21 mouse cellular contexts compared by ENCODE assay signal in the genomic region with DNA sequence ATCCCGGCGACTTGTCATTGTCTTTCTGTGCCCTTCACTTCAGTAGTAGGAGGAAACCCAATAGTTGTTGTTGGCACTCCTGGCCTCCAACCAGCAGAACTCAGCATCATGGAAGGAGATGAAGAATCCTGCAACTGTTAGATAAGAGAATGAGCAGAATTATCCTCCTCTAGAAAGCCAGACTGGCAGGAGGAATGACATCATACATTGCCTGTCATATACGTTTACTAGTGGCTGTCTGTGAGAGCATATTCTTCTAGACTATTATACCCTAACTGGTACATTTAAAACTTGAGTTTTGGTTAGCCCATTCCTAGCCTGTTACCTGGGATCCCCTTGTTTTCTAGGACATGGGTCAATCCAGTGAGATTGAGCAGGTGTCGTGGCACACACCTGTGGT. TPM values are rescaled to one million over a fixed set of nuclear protein-coding genes. Genes with fewer than 3 reads are reported as not detected.
DNase-seq lines count a peak whose midpoint lies in the region; ATAC-seq and TF ChIP-seq lines count a peak whose summit lies in the region.
"Had no signal": no experiment of that assay in that cellular context is flagged by ENCODE, and none has a peak within 500 bp of the region (broad histone marks: within the 10 kb centered on the region; RNA-seq: fewer than 3 reads in every experiment).

No protein-coding gene starts in this region.

- H3K27me3 ChIP-seq in liver, adult 2 months (ENCODE audit: control insufficient read depth, insufficient read depth, low read length): no peaks in the 10 kb centered on the region
- no peaks in the 10 kb centered on the region for H3K27me3 ChIP-seq in liver, embryonic 11.5 days (replicated peaks; ENCODE audit: control insufficient read depth, insufficient read depth, low read length)
- H3K27me3 ChIP-seq in MEL (ENCODE audit: control insufficient read depth in 1 of 2, insufficient read depth in 2 of 2, low read length in 2 of 2): peaks cover 1 to 13% of the 10 kb centered on the region in 2 experiments; a peak in 3 of 4 replicates
- no peaks in the 10 kb centered on the region for H3K27me3 ChIP-seq in liver, postnatal 0 days (ENCODE audit: insufficient read depth, low read length)
- H3K27me3 ChIP-seq in midbrain, embryonic 13.5 days: no peaks in the 10 kb centered on the region
- H3K27me3 ChIP-seq: embryonic facial prominence, embryonic 12.5 days; forebrain, embryonic 12.5 days; heart, embryonic 12.5 days; hindbrain, embryonic 15.5 days had no signal

- TF ChIP-seq CTCF in liver, adult 2 months (IDR thresholded peaks at IDR 0.05; ENCODE audit: low read depth, low read length): no peak
- no peak for TF ChIP-seq CTCF in MEL (IDR thresholded peaks at IDR 0.05 in 2 of 3, conservative IDR thresholded peaks at IDR 0.05 in 1 of 3; ENCODE audit: control insufficient read depth in 1 of 3, insufficient read depth in 1 of 3, low read depth in 2 of 3, low read length in 3 of 3, poor library complexity in 1 of 3, severe bottlenecking in 1 of 3)
- no peak for TF ChIP-seq CTCF in liver, postnatal 0 days (IDR thresholded peaks at IDR 0.05; ENCODE audit: low read depth)

- no peak for TF ChIP-seq RAD21 in MEL (IDR thresholded peaks at IDR 0.05; ENCODE audit: low read depth, low read length)

- ATAC-seq in liver, embryonic 11.5 days (replicated peaks; ENCODE audit: low FRiP score): no peak
- ATAC-seq in erythroblast, adult 5-6 weeks (replicated peaks; ENCODE audit: low FRiP score, poor library complexity, severe bottlenecking): 0 out of 2 replicates have a peak, but pooled peaks have one; percentile 28
- 0 out of 2 replicates have a peak, but pooled peaks have one; percentile 13 for ATAC-seq in liver, postnatal 0 days
- ATAC-seq in midbrain, embryonic 13.5 days: no peak
- ATAC-seq: forebrain, embryonic 16.5 days had no signal

- H3K27ac ChIP-seq in liver, adult 2 months (replicated peaks; ENCODE audit: insufficient read depth, low read depth, low read length): peak overlapping the region; percentile 99
- H3K27ac ChIP-seq in liver, embryonic 11.5 days (ENCODE audit: low read depth, low read length): no peak overlapping the region
- no peak overlapping the region for H3K27ac ChIP-seq in MEL (ENCODE audit: control insufficient read depth, low read depth, low read length)
- H3K27ac ChIP-seq in liver, postnatal 0 days (ENCODE audit: low read depth): no peak overlapping the region
- no peak overlapping the region for H3K27ac ChIP-seq in midbrain, embryonic 13.5 days
- H3K27ac ChIP-seq: embryonic facial prominence, embryonic 12.5 days; forebrain, embryonic 12.5 days; heart, adult 2 months; hindbrain, embryonic 15.5 days had no signal

- no peak for DNase-seq in liver, adult 2 months (ENCODE audit: extremely low read depth, low read depth, low spot score)
- DNase-seq in liver, embryonic 11.5 days (ENCODE audit: low spot score): no peak
- peak; percentile 35 for DNase-seq in MEL (ENCODE audit: low read depth, low spot score)
- DNase-seq in liver, postnatal 0 days: no peak
- no peak for DNase-seq in layer of hippocampus, adult 9-10 months (ENCODE audit: low spot score)
- DNase-seq in layer of hippocampus, postnatal 25 days (ENCODE audit: extremely low spot score in 1 of 2, low spot score in 1 of 2): no peak
- DNase-seq: adrenal gland, adult 8-10 months; adrenal gland, postnatal 36 days; cerebellum, adult 11 months; cerebellum, adult 8-10 months; cerebellum, postnatal 14 days; embryo, embryonic 11 days; gastrocnemius, postnatal 10 days; heart, adult 2 months had no signal

- H3K36me3 ChIP-seq in liver, adult 2 months (ENCODE audit: control insufficient read depth, insufficient read depth, low read length): peaks cover 41% of the 10 kb centered on the region
- no peaks in the 10 kb centered on the region for H3K36me3 ChIP-seq in liver, embryonic 11.5 days (ENCODE audit: control insufficient read depth, insufficient read depth, low read length)
- H3K36me3 ChIP-seq in MEL (ENCODE audit: control insufficient read depth in 1 of 2, insufficient read depth in 2 of 2, low read length in 2 of 2): 0 out of 4 replicates have a peak, but pooled peaks cover 0 to 6% of the 10 kb centered on the region in 2 experiments
- H3K36me3 ChIP-seq in liver, postnatal 0 days (replicated peaks; ENCODE audit: insufficient read depth, low read length): no peaks in the 10 kb centered on the region
- H3K36me3 ChIP-seq in midbrain, embryonic 13.5 days: no peaks in the 10 kb centered on the region
- H3K36me3 ChIP-seq: embryonic facial prominence, embryonic 12.5 days; forebrain, embryonic 12.5 days; heart, embryonic 12.5 days; hindbrain, embryonic 15.5 days had no signal

- peak overlapping the region; percentile 40 for H3K9ac ChIP-seq in liver, adult 2 months (ENCODE audit: low read depth, low read length)
- no peak overlapping the region for H3K9ac ChIP-seq in liver, embryonic 11.5 days (ENCODE audit: low read depth, low read length)
- no peak overlapping the region for H3K9ac ChIP-seq in MEL (ENCODE audit: control insufficient read depth, low read depth, low read length, poor library complexity, severe bottlenecking)
- no peak overlapping the region for H3K9ac ChIP-seq in liver, postnatal 0 days (replicated peaks)
- no peak overlapping the region for H3K9ac ChIP-seq in midbrain, embryonic 13.5 days (replicated peaks)
- H3K9ac ChIP-seq: embryonic facial prominence, embryonic 12.5 days; forebrain, embryonic 12.5 days; heart, embryonic 12.5 days; hindbrain, embryonic 15.5 days had no signal

- H3K4me3 ChIP-seq in liver, adult 2 months (ENCODE audit: insufficient read depth, low read depth, low read length): no peak overlapping the region
- H3K4me3 ChIP-seq in liver, embryonic 11.5 days (ENCODE audit: low read depth, low read length): no peak overlapping the region
- no peak overlapping the region for H3K4me3 ChIP-seq in MEL (ENCODE audit: control insufficient read depth in 1 of 2, insufficient read depth in 1 of 2, low read depth in 2 of 2, low read length in 2 of 2)
- no peak overlapping the region for H3K4me3 ChIP-seq in liver, postnatal 0 days (ENCODE audit: low read depth, low read length)
- H3K4me3 ChIP-seq in midbrain, embryonic 13.5 days (replicated peaks): no peak overlapping the region
- H3K4me3 ChIP-seq: embryonic facial prominence, embryonic 12.5 days; forebrain, embryonic 12.5 days; heart, adult 2 months; heart, embryonic 12.5 days; hindbrain, embryonic 15.5 days had no signal

- WGBS in liver, adult 2 months: 72% methylated on average over 4 of the region's 4 CpGs
- WGBS in liver, embryonic 11.5 days: 55% methylated on average over 4 of the region's 4 CpGs
- WGBS in liver, postnatal 0 days (ENCODE audit: insufficient replicate concordance): 54% methylated on average over 4 of the region's 4 CpGs
- 82% methylated on average over 4 of the region's 4 CpGs for WGBS in midbrain, embryonic 13.5 days

- no peak for TF ChIP-seq EP300 in MEL (IDR thresholded peaks at IDR 0.05; ENCODE audit: low read depth in 1 of 2, low read length in 2 of 2)
- TF ChIP-seq EP300 in liver, postnatal 0 days (IDR thresholded peaks at IDR 0.05; ENCODE audit: low read depth): no peak

- TF ChIP-seq POLR2A in liver, adult 2 months (IDR thresholded peaks at IDR 0.05; ENCODE audit: extremely low read depth, insufficient read depth, low read length): no peak
- TF ChIP-seq POLR2A in MEL (IDR thresholded peaks at IDR 0.05; ENCODE audit: control insufficient read depth in 1 of 2, insufficient read depth in 1 of 2, low read depth in 1 of 2, low read length in 2 of 2, poor library complexity in 1 of 2): no peak

- H3K79me2 ChIP-seq in liver, adult 2 months (ENCODE audit: control insufficient read depth, insufficient read depth, low read length): peaks cover 30% of the 10 kb centered on the region
- H3K79me2 ChIP-seq in MEL (ENCODE audit: control insufficient read depth, insufficient read depth, low read length, poor library complexity): no peaks in the 10 kb centered on the region

- H3K9me3 ChIP-seq in liver, embryonic 11.5 days (ENCODE audit: control insufficient read depth, low read length): no peaks in the 10 kb centered on the region
- H3K9me3 ChIP-seq in MEL (replicated peaks; ENCODE audit: insufficient read depth, low read length): no peaks in the 10 kb centered on the region
- H3K9me3 ChIP-seq in liver, postnatal 0 days (ENCODE audit: low read length): no peaks in the 10 kb centered on the region
- H3K9me3 ChIP-seq in midbrain, embryonic 13.5 days: no peaks in the 10 kb centered on the region
- H3K9me3 ChIP-seq: embryonic facial prominence, embryonic 12.5 days; forebrain, embryonic 12.5 days; heart, embryonic 12.5 days; hindbrain, embryonic 15.5 days had no signal

- H3K4me2 ChIP-seq in liver, embryonic 11.5 days: no peak overlapping the region
- H3K4me2 ChIP-seq in liver, postnatal 0 days (ENCODE audit: low read depth, low read length): no peak overlapping the region
- H3K4me2 ChIP-seq in midbrain, embryonic 13.5 days (replicated peaks): no peak overlapping the region
- H3K4me2 ChIP-seq: embryonic facial prominence, embryonic 12.5 days; forebrain, embryonic 12.5 days; heart, embryonic 12.5 days; hindbrain, embryonic 15.5 days had no signal

- peaks cover 41% of the 10 kb centered on the region for H3K4me1 ChIP-seq in liver, adult 2 months (ENCODE audit: control insufficient read depth, insufficient read depth, low read length)
- peaks cover 7% of the 10 kb centered on the region for H3K4me1 ChIP-seq in liver, embryonic 11.5 days (replicated peaks; ENCODE audit: control insufficient read depth, insufficient read depth, low read length)
- H3K4me1 ChIP-seq in MEL (ENCODE audit: control insufficient read depth in 1 of 2, insufficient read depth in 2 of 2, low read length in 2 of 2): peaks cover 0 to 7% of the 10 kb centered on the region in 2 experiments; a peak in 2 of 4 replicates
- peaks cover 12% of the 10 kb centered on the region for H3K4me1 ChIP-seq in liver, postnatal 0 days (ENCODE audit: insufficient read depth)
- H3K4me1 ChIP-seq in midbrain, embryonic 13.5 days (replicated peaks): no peaks in the 10 kb centered on the region
- H3K4me1 ChIP-seq: embryonic facial prominence, embryonic 12.5 days; forebrain, embryonic 12.5 days; heart, embryonic 12.5 days; hindbrain, embryonic 15.5 days had no signal

RNA-seq across cellular contexts. Expression of a gene that starts 9.6 kb away (rescaled TPM):
- 35.2 and 49.3 TPM in 2 replicates for total RNA-seq in liver, adult 2 months (2014; rRNA removed)
- 11.8 and 12.6 TPM in 2 replicates for polyA plus RNA-seq in liver, adult 2 months (2012; rRNA removed)
- polyA plus RNA-seq in liver, embryonic 11.5 days (2014; fragmentation: Nextera tagmentation; extraction: Ambion mirVana): 3.2 and 4.3 TPM in 2 replicates
- 2.2 and 2.3 TPM in 2 replicates for total RNA-seq in MEL (2012; rRNA removed)
- polyA plus RNA-seq in MEL (2012; ENCODE audit: insufficient read depth in 1 of 2, insufficient read length in 2 of 2, low read depth in 1 of 2, low replicate concordance in 2 of 2, missing spikeins in 1 of 2): 1 to 10 TPM in 1 of 2 experiments, not detected in 1; 1.4 TPM
- total RNA-seq in erythroblast, adult 5-6 weeks (2015; ENCODE audit: low replicate concordance): 2.1 and 2.3 TPM in 2 replicates
- 0.85 and 2.1 TPM in 2 replicates for total RNA-seq in erythroblast, adult 5-6 weeks (2017; ENCODE audit: low replicate concordance)
- polyA plus RNA-seq in liver, postnatal 0 days (2015; fragmentation: Nextera tagmentation; extraction: Ambion mirVana): 2.8 and 3.7 TPM in 2 replicates
- 0.14 and 0.23 TPM in 2 replicates for polyA plus RNA-seq in midbrain, embryonic 13.5 days (2015; fragmentation: Nextera tagmentation; extraction: Ambion mirVana)
- total RNA-seq in layer of hippocampus, postnatal 25 days (2021): under 1 TPM; 0.44 to 0.70 TPM

RNA-seq across cellular contexts. Expression of a gene that starts 56.2 kb away (rescaled TPM):
- 4.6 and 7.7 TPM in 2 replicates for total RNA-seq in liver, adult 2 months (2014; rRNA removed)
- 1.8 and 2.9 TPM in 2 replicates for polyA plus RNA-seq in liver, adult 2 months (2012; rRNA removed)
- 18.6 and 20.1 TPM in 2 replicates for polyA plus RNA-seq in liver, embryonic 11.5 days (2014; fragmentation: Nextera tagmentation; extraction: Ambion mirVana)
- 0.07 and 0.15 TPM in 2 replicates for total RNA-seq in MEL (2012; rRNA removed)
- polyA plus RNA-seq in MEL (2012; ENCODE audit: insufficient read depth in 1 of 2, insufficient read length in 2 of 2, low read depth in 1 of 2, low replicate concordance in 2 of 2, missing spikeins in 1 of 2): 1 to 10 TPM in 1 of 2 experiments, not detected in 1; 1.2 TPM
- total RNA-seq in erythroblast, adult 5-6 weeks (2015; ENCODE audit: low replicate concordance): 1.3 TPM in 1 of 2 replicates, not detected in the other
- 0.34 and 2.0 TPM in 2 replicates for total RNA-seq in erythroblast, adult 5-6 weeks (2017; ENCODE audit: low replicate concordance)
- 5.9 and 6.5 TPM in 2 replicates for polyA plus RNA-seq in liver, postnatal 0 days (2015; fragmentation: Nextera tagmentation; extraction: Ambion mirVana)
- polyA plus RNA-seq in midbrain, embryonic 13.5 days (2015; fragmentation: Nextera tagmentation; extraction: Ambion mirVana): 21.8 and 22.1 TPM in 2 replicates
- 10 to 100 TPM; 40.5 to 49.9 TPM for total RNA-seq in layer of hippocampus, postnatal 25 days (2021)

Comparison
In these comparisons a context has a peak if more than half of its experiments do, and no peak if none do; other contexts are left out.
1. ATAC-seq: peak in erythroblast, adult 5-6 weeks (single experiment) and liver, postnatal 0 days (single experiment); none in liver, embryonic 11.5 days (single experiment) and midbrain, embryonic 13.5 days (single experiment).